Mouse (Mus musculus) liver, embryonic 12.5 days (tissue): ENCODE measurements around the gene Cd47. TPM values are rescaled to one million over a fixed set of nuclear protein-coding genes. Genes with fewer than 3 reads are reported as not detected.

Experiments
- ATAC-seq: fragments of 200-750 bp; cut with Nextera tagmentation; 2 replicates; pipeline ENCODE4 v1.8.0; 2017; ENCODE audit warnings: moderate number of reproducible peaks, mild to moderate bottlenecking, moderate library complexity
- H3K27ac ChIP-seq: fragments of 300-500 bp; sonication (generic); 2 replicates; pipeline ENCODE4 v1.5.1; 2016; ENCODE audit warnings: mild to moderate bottlenecking
- H3K27me3 ChIP-seq: fragments of 300-500 bp; sonication (generic); replicated peaks from 2 replicates; pipeline ENCODE4 v1.6.1; 2016; ENCODE audit warnings: mild to moderate bottlenecking, moderate library complexity
- H3K36me3 ChIP-seq: fragments of 300-500 bp; sonication (generic); 2 replicates; pipeline ENCODE4 v1.6.1; 2016; ENCODE audit warnings: mild to moderate bottlenecking, moderate library complexity
- H3K4me1 ChIP-seq: fragments of 300-500 bp; sonication (generic); 2 replicates; pipeline ENCODE4 v1.6.1; 2016
- H3K4me2 ChIP-seq: fragments of 300-500 bp; sonication (generic); 2 replicates; pipeline ENCODE4 v1.6.1; 2016; ENCODE audit warnings: mild to moderate bottlenecking, moderate library complexity
- H3K4me3 ChIP-seq: fragments of 300-500 bp; sonication (generic); 2 replicates; pipeline ENCODE4 v1.5.1; 2016; ENCODE audit warnings: mild to moderate bottlenecking, moderate library complexity
- H3K9ac ChIP-seq: fragments of 300-500 bp; sonication (generic); 2 replicates; pipeline ENCODE4 v1.6.1; 2016; ENCODE audit warnings: mild to moderate bottlenecking, moderate library complexity
- H3K9me3 ChIP-seq: fragments of 300-500 bp; sonication (generic); replicated peaks from 2 replicates; pipeline ENCODE4 v1.6.1; 2016; ENCODE audit warnings: mild to moderate bottlenecking, moderate library complexity
- WGBS: fragments of 180-500 bp; shearing (Covaris S2); methylation state at CpG from one replicate; pipeline ENCODE4 v1.1.7; 2016; ENCODE audit not compliant: insufficient replicate concordance; 5-methylcytosine and 5-hydroxymethylcytosine counted together
- polyA plus RNA-seq: library from polyadenylated mRNA; unstranded; fragments of >200 nt; fragmentation: Nextera tagmentation; extraction: Ambion mirVana; gene quantifications from 2 replicates; pipeline ENCODE4 v1.2.1, GENCODE M21; 2016

Cd47 gene
- polyA plus RNA-seq, 1 experiment from 2014 or later: 308 TPM

DNA sequence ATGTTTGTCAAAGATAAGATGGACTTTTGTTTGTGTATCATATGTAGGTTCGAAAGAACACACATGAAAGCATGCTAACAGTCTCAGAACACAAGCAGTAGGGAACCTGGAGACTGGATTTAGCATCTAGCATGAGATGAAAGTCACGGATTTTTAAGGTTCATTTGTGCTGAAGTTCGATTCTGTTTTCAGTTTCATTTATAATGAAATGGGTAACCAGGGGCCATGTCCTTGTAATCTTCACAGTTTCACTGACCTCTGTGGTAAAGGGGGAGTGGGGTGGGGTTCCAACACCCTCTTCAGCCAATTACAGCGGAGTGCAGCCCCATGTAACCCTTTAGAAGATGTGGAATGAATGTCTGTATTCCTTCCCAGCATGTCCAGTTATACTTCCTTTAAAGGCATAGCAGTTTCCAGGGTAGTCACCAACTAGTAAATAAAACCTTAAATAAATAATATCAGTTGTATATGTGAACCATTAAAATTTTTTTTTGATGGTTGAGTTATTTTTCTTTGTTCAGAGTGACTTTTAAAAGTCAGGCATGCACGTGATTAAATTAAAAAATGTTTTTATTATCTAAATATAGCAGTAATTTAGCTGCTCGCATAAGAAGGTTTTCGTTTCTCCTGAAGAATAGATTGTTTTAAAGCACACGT is 57.3 kb downstream of the Cd47 start:
- H3K36me3 ChIP-seq: peaks cover 46% of the 10 kb centered on the region
- H3K27me3 ChIP-seq: no peaks in the 10 kb centered on the region
- no peaks in the 10 kb centered on the region for H3K9me3 ChIP-seq
- no peak for ATAC-seq
- peak overlapping the region; percentile 100 for H3K9ac ChIP-seq
- peak overlapping the region; percentile 71 for H3K4me2 ChIP-seq
- H3K27ac ChIP-seq: peak overlapping the region; percentile 99
- H3K4me1 ChIP-seq: peaks cover 63% of the 10 kb centered on the region
- WGBS: 25% methylated on average over 8 of the region's 8 CpGs
- peak overlapping the region; percentile 97 for H3K4me3 ChIP-seq

DNA sequence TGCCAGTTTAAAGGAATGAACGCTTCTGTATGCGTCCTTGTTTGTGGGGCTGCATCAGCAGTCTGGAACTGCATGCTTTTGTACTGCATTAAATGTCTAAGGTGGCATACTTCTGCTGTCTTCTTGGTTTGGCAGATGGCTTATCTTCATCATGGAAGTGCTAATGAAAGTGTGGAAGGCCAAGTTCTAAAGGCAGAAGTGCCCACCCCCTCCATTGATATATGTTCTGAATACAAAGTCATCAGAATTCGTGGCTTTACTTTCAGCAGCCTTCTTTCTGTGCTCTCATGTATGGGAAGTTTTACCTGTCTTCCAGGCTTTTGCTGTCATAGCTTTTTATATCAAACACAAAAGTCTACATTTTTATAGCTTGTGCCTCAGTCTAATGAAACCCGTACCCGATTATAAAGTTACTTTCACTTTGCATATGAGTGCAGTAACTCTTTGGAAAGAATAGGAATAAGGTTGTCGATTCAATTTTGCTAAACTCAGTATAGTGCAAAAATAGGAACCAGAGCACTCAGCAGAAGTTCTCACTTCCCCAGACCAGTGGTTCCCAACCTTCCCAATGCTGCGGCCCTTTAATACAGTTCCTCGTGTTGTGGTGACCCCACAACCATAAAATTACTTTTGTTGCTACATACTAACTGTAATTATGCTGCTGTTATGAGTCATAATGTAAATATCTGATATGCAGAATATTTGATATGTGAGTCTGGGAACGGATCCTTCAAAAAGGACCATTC is 58.0 kb downstream of the Cd47 start:
- no peak for ATAC-seq
- 31% methylated on average over 9 of the region's 9 CpGs for WGBS
- Histone ChIP-seq H3K27ac (peak overlapping the region; percentile 99), H3K4me2 (peak overlapping the region; percentile 71), H3K4me1 (peaks cover 63% of the 10 kb centered on the region), H3K4me3 (peak overlapping the region; percentile 97), H3K36me3 (peaks cover 53% of the 10 kb centered on the region), H3K9me3 (no peaks in the 10 kb centered on the region), H3K27me3 (no peaks in the 10 kb centered on the region), H3K9ac (peak overlapping the region; percentile 100)

DNA sequence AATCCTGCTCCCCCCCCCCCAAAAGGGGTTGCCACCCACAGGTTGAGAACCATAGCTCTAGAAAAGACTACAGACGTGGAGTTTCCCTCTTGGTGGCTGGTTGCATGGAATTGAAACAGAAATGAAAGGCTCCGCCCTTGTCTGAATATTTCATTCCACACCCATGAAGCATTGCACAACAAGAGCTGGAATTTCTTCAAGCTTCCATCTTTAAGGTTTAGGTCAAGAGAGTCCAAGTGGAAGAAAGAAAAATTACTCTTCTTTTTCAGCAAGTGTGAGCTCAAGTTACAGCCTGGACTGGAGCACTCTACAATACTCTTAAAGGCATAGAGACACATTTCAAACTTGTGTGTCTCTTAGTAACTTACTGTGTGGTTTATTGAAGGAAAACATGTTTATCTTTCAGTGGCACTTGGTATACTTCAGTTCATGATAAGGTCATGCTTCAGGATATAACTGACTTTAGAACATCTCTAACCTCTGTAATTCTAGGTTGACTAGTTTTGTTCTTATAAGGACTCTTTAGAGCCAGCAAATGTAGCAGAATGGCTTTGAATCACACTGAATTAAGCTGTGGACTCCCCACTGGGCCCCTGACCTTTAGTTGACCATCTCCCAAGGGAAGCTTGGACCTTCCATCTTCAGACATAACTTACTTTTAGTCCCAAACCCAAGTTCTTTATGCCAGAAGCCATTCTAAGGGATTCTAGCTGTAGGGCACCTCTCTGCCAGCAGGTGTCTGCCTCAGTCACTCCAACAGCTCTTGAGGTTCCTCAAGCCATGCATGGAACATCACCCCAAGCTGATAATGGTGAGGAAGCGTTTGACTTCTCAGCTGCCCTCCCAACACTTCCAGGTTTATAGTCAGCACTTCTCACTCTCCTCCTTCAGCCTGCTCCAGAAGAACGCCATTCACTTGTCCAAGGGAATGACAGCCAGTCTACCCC is 58.8 kb downstream of the Cd47 start:
- H3K4me2 ChIP-seq: peak overlapping the region; percentile 71
- no peaks in the 10 kb centered on the region for H3K27me3 ChIP-seq
- H3K27ac ChIP-seq: peak overlapping the region; percentile 99
- H3K9me3 ChIP-seq: no peaks in the 10 kb centered on the region
- H3K4me1 ChIP-seq: peaks cover 63% of the 10 kb centered on the region
- H3K9ac ChIP-seq: peak overlapping the region; percentile 100
- H3K36me3 ChIP-seq: peaks cover 61% of the 10 kb centered on the region
- peak overlapping the region; percentile 97 for H3K4me3 ChIP-seq
- peak; percentile 14 for ATAC-seq
- WGBS: 40% methylated on average over 4 of the region's 4 CpGs

- H3K36me3 ChIP-seq: peaks cover 83% of the 10 kb centered on the region
Observed at GRCm38 (mm10) chr16:49861986-49862385, 61.7 kb downstream of the Cd47 start.

DNA sequence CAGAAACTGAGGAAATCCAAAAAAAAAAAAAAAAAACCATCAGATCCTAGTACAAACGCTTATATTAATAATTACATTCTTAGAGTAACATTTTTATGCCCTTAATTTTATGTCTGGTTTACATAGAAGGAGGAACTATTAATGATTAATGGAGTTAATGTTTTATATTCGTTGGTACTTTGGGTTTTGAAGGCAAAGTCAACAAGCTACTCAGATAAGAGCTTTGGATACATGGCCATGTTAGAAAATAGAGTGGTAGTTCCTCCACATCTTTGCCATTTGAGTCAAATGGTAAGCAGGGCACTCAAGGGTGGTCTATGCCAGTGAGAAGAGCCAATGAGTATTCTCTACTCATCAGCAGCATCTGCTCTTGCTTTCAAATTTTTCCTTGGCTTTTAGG is 66.3 kb downstream of the Cd47 start:
- H3K36me3 ChIP-seq: peaks cover 94% of the 10 kb centered on the region

More at GRCm38 (mm10) chr16:49861986-49862385, 61.7 kb downstream of the Cd47 start:
- Histone ChIP-seq H3K27me3 (no peaks in the 10 kb centered on the region), H3K27ac (peak overlapping the region; percentile 12; the same call in 1 of the 2 replicates), H3K4me3 (no peak overlapping the region), H3K4me2 (no peak overlapping the region), H3K9me3 (no peaks in the 10 kb centered on the region), H3K9ac (no peak overlapping the region), H3K4me1 (peaks cover 71% of the 10 kb centered on the region)
- ATAC-seq: no peak
- WGBS: 97% methylated on average over 1 of the region's 1 CpGs

DNA sequence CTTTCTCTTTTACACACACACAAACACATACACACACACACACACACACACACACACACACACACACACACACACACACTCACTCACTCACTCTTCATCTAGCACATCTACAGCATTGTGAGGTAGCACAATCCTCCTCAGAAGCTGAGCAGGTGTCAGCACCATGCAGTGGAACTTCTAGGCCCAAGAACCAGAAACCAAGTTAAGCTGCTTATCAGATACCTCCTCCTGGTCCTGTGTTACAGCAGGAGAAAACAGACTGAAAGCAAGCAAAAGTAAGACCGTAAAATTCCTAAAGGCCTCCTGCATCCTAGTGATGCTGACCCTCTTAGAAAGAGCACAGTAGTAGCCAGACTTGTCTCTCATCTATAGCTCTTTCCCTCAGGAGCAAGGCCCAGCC is 67.9 kb downstream of the Cd47 start:
- no peaks in the 10 kb centered on the region for H3K27me3 ChIP-seq
- H3K9ac ChIP-seq: no peak overlapping the region
- 78% methylated on average over 1 of the region's 1 CpGs for WGBS
- H3K36me3 ChIP-seq: peaks cover 89% of the 10 kb centered on the region
- no peak overlapping the region for H3K4me2 ChIP-seq
- no peak for ATAC-seq
- H3K9me3 ChIP-seq: no peaks in the 10 kb centered on the region
- H3K4me1 ChIP-seq: peaks cover 76% of the 10 kb centered on the region
- H3K4me3 ChIP-seq: no peak overlapping the region
- H3K27ac ChIP-seq: 0 out of 2 replicates have a peak overlapping the region, but pooled peaks have one; percentile 20

More for the DNA sequence above, 66.3 kb downstream of the Cd47 start:
- Histone ChIP-seq H3K4me3 (no peak overlapping the region), H3K4me1 (peaks cover 80% of the 10 kb centered on the region), H3K9ac (no peak overlapping the region), H3K4me2 (no peak overlapping the region), H3K9me3 (no peaks in the 10 kb centered on the region), H3K27ac (no peak overlapping the region; the same call in 1 of the 2 replicates), H3K27me3 (no peaks in the 10 kb centered on the region)
- ATAC-seq: no peak
- WGBS: 71% methylated on average over 2 of the region's 2 CpGs

GRCm38 (mm10) chr16:49873918-49874317 is 73.6 kb downstream of the Cd47 start:
- peaks cover 81% of the 10 kb centered on the region for H3K4me1 ChIP-seq
- no peak overlapping the region for H3K4me2 ChIP-seq
- WGBS: 56% methylated on average over 2 of the region's 2 CpGs

GRCm38 (mm10) chr16:49874546-49874945 is 74.2 kb downstream of the Cd47 start:
- no peaks in the 10 kb centered on the region for H3K9me3 ChIP-seq
- peaks cover 93% of the 10 kb centered on the region for H3K36me3 ChIP-seq
- peaks cover 78% of the 10 kb centered on the region for H3K4me1 ChIP-seq
- H3K27me3 ChIP-seq: no peaks in the 10 kb centered on the region
- no peak overlapping the region for H3K9ac ChIP-seq
- H3K4me3 ChIP-seq: no peak overlapping the region
- no peak for ATAC-seq
- no peak overlapping the region for H3K4me2 ChIP-seq
- no peak overlapping the region for H3K27ac ChIP-seq
- 61% methylated on average over 1 of the region's 1 CpGs for WGBS

More at GRCm38 (mm10) chr16:49873918-49874317, 73.6 kb downstream of the Cd47 start:
- no peak overlapping the region for H3K27ac ChIP-seq
- peaks cover 93% of the 10 kb centered on the region for H3K36me3 ChIP-seq
- H3K9ac ChIP-seq: no peak overlapping the region
- no peak overlapping the region for H3K4me3 ChIP-seq
- H3K9me3 ChIP-seq: no peaks in the 10 kb centered on the region
- no peaks in the 10 kb centered on the region for H3K27me3 ChIP-seq
- ATAC-seq: no peak

DNA sequence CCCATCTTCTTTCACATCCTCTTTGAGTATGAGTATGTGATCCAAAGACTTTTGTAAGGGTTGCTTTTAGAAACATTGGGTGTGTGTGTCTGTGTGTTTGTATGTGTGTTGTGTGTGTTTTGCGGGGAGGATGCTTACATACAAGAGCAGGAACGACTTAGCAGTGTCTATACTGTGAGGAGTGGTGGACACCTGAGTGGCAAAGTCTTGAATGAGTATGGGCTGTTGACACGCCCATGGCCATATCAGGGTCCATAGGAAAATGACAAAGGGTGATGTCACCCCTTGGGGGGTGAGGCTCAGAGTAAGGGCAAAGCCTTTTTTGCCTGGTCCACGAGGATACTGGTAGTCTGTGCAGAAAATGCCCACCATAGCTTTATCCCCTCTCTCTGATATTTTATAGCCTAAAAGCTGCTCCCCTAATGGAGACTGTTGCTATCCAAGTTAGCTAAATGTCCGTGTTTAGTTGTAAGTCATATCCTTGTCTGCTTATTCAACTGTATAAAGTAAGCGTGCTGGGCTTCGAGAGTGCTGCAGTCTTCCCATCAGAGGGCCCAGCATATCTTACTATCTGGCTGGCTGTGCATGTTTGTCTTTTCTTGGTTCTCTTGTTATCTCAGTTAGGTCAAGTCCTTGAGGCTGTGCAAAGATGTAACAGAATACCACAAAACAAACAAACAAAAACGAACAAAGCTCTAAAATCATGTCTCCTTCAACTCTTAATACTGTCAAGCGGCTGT is 76.1 kb downstream of the Cd47 start:
- Histone ChIP-seq H3K4me3 (no peak overlapping the region), H3K4me1 (peaks cover 84% of the 10 kb centered on the region), H3K4me2 (peak overlapping the region; percentile 4; the same call in 1 of the 2 replicates), H3K27ac (peak overlapping the region; percentile 33; the same call in 1 of the 2 replicates), H3K9me3 (no peaks in the 10 kb centered on the region), H3K27me3 (no peaks in the 10 kb centered on the region), H3K9ac (no peak overlapping the region), H3K36me3 (peaks cover 93% of the 10 kb centered on the region)
- peak; percentile 52; the same call in 1 of the 2 replicates for ATAC-seq
- 62% methylated on average over 9 of the region's 9 CpGs for WGBS

DNA sequence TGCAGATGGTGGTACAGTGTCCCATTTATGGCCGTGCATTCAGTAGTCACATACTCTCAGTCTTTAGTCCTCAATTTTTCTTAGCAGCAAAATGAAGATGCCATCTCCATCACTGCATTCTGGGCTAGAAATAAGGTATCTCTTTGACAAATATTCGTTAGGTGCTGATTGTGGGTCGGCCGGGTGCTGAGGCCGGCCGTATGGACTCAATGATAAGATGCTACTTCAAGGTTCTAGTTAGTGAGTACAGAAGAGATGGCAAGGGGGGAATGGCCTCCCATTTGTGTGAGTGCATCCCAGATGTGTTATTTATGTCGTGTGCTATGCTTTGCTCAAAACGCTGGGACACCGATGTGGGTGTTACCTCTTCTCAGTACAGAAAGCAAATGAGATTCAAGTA is 76.9 kb downstream of the Cd47 start:
- no peaks in the 10 kb centered on the region for H3K27me3 ChIP-seq
- no peak overlapping the region for H3K27ac ChIP-seq
- peaks cover 85% of the 10 kb centered on the region for H3K4me1 ChIP-seq
- 61% methylated on average over 9 of the region's 9 CpGs for WGBS
- H3K36me3 ChIP-seq: peaks cover 95% of the 10 kb centered on the region
- H3K9me3 ChIP-seq: no peaks in the 10 kb centered on the region
- H3K4me3 ChIP-seq: no peak overlapping the region
- no peak overlapping the region; the same call in 1 of the 2 replicates for H3K9ac ChIP-seq
- H3K4me2 ChIP-seq: 0 out of 2 replicates have a peak overlapping the region, but pooled peaks have one; percentile 4
- ATAC-seq: peak; percentile 49

GRCm38 (mm10) chr16:49878051-49878450 is 77.7 kb downstream of the Cd47 start:
- Histone ChIP-seq H3K9ac (no peak overlapping the region), H3K36me3 (peaks cover 96% of the 10 kb centered on the region), H3K4me2 (no peak overlapping the region), H3K27ac (no peak overlapping the region), H3K9me3 (no peaks in the 10 kb centered on the region), H3K27me3 (no peaks in the 10 kb centered on the region), H3K4me1 (peaks cover 82% of the 10 kb centered on the region), H3K4me3 (no peak overlapping the region)
- 76% methylated on average over 2 of the region's 2 CpGs for WGBS
- ATAC-seq: no peak
